Mouse (Mus musculus) urinary bladder, postnatal 36 days (tissue): ENCODE results near the gene Krt18.

Experiments used
- DNase-seq, 2 experiments: peaks; one replicate each; pipeline ENCODE4 v3.0.0; 2022; ENCODE audit warnings: low spot score in 2 of 2, mixed read lengths in 1 of 2

The Krt18 gene

DNA sequence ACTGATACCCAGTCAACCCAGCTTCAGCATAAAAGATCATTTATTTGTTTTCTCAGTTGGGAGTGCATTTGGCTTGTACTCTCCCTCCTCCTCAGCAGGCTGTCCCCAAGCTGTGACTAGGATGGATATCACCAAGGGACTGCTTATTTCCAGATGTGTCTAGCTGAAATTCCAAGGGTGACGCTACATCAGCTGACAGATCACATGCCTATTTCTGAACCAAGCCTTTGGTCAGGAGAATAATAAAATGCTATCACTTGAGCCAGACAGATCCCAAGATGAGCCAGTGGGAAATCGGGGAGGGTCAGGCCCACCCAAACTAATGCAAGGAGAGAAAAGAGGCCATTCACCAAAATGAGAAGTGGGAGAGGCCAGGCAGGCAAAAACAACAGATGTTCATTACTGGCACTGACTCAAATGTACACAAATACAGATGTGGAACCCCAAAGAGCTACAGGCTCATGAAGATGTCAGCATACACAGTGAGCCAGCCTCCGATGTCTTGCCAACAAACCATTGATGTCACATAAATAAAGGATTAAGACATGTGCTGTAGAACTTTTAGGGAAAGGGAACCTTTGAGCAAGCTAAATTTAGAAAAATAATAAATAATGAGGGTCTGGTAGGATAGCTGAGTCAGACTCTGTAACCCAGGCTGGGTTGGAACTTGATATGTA is 17.3 kb upstream of the Krt18 start:
- no peak for DNase-seq

DNA sequence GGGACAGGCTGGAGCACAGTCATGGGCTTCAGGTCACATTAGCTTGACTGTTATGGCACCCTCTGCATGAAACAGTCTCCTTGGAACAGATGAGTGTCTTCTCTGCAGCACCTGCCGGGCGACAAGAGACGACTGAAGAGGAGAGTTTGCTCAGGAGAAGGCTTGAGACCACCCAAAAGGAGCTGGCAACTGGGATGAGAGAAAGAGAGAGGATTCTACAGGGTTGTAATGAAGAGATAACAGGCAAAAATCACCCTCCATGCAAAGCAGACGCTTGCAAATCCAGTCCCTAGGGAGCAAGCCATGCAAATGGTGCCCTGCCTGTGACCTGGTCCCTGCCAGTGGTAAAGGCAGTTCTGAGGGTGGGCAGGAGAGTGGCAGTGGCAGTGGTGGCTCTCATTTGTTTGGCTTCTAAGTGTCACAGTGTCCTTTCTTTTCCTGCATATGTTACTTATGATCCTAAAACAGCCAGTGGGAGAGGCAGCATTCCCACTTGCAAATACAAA is 15.7 kb upstream of the Krt18 start:
- no peak for DNase-seq

DNA sequence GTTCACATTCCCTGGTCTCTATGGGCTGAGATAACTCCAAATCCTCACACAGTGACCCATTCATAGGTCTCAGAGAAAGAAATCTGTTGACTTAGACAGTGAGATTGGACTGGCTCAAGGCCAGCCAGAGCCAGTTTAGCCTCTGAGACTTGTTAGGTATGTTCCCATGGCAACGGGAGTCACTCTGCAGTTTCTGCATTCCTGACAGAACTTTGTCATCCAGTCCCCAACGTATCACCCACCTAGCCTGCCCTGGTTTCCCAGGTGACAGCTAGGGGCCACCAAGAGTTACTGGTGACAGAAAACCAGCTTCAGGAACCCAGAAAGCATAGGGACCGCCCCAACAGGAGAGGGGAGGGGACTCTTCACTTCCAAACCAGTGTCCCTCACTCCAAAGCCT is 14.3 kb upstream of the Krt18 start:
- DNase-seq: no peak

DNA sequence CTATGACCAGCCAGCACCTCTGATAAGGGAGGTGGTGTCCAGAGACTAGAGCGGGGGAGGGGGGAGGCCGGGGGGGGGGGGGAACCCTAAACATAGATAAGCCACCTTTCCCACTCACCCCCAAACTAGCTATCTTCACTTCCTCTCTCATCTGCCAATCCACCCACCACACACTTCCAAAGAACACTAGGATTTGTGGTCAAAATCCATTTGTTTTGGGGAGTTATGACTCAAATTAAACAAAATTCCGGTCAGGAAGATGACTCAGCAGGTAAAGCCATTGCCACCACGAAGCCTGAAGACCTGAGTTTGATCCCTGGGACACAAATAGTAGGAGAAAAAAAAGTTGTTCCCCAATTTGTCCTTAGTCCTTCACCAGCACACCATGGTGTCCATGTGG is 13.1 kb upstream of the Krt18 start:
- DNase-seq: no peak

DNA sequence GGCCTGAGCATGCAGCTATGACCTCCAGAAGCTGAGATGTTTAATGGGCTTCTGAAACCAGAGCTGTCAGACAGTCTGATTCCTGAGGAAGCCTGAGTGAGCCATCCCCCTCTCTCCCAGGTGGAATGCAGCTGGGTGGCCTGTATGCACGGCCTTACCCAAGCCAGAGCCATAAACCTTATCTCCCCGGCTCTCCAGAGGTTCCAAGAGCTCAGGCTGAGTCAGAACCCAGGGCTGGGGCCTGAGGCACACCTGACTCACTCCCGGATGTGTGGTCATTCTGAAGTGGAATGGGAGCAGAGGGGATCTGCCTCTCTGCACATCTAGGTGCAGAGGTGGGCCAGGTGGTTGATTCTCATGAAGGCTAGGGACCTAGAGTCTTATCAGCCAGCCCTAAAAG is 11.9 kb upstream of the Krt18 start:
- DNase-seq: peak; percentile 56 to 68

DNA sequence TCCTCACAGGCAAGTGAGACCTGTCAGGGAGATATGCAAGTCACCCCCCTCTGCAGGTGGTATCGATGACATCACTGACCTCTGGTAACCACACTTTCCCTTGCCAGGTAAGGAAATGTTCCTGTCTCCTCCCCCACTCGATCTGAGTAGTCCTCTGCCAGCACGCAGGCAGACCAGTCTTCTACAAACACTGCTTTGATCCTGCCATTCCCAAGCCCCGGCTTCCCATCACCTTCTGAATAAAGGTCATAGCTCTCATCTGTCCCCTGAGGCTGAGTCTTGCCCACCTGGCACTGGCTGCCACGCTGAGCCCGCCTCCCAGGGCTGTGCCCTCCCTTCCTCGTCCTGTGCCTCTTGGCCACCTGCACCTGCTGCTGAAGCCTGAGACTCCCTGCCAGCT is 11.2 kb upstream of the Krt18 start:
- DNase-seq: peak in 1 of 2 experiments; percentile 36

DNA sequence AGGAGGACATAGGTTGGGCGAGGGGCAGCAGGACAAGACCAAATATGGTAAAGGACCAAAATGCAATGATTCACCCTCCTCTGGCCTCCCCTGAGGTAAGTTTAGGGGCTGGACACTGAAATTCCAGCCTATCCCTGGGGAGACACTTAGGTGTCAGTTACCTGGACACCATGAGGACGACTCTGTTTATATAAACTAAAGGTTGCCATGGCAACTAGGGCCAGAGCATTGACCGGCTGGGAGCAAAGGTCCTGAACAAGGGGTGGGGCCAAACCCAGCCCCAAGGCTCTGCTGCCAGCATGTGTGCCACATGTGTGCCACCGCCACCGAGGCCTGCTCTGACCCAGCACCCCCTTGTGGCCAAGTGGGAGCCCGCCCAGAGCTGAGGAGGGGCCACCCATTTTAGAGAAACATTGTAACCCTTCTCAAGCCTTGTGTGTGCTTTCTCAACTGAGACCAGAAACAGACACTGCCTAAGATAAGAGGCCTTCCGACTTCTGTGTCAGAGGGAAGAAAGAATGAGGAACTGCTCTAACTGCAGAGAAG is 10.0 kb upstream of the Krt18 start:
- peak in 1 of 2 experiments; percentile 48 for DNase-seq

DNA sequence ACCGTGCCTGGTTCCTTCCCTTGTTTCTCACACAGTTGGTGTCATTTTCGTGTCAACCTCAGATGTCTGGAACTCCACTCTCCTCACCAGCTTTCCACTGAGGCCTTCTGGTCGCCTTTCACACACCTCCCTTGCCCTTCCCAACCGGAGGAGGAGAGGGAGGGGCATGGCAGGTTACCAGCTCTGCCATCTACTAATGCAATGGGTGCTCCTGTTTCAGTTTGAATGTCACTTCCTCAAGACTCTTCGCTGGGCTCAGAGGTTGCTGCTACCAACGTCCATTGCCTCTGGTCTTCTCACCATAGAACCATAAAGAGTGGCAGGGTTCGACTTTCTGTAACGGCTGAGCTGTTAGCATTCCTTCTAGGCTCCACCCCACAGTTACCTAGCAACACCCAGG is 5.5 kb upstream of the Krt18 start:
- DNase-seq: no peak

DNA sequence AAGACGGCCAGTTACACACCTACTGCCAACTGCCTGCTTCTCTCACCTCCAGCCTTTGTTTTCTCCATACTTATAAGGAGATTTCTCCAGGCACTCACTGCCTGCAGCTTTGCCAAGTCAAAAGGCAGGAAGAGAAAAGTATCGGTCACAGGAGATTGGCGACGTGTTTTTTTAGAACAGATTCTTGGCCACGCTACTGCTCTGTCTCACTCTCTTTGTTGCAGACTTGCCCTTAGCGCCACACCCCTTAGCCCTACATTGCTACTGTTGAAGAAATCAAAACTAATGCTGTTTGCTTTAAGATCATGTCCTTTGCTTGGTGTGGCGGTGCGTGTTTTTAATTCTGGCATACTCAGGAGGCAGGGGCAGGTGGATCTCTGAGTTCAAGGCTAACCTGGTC is 4.1 kb upstream of the Krt18 start:
- DNase-seq: no peak

DNA sequence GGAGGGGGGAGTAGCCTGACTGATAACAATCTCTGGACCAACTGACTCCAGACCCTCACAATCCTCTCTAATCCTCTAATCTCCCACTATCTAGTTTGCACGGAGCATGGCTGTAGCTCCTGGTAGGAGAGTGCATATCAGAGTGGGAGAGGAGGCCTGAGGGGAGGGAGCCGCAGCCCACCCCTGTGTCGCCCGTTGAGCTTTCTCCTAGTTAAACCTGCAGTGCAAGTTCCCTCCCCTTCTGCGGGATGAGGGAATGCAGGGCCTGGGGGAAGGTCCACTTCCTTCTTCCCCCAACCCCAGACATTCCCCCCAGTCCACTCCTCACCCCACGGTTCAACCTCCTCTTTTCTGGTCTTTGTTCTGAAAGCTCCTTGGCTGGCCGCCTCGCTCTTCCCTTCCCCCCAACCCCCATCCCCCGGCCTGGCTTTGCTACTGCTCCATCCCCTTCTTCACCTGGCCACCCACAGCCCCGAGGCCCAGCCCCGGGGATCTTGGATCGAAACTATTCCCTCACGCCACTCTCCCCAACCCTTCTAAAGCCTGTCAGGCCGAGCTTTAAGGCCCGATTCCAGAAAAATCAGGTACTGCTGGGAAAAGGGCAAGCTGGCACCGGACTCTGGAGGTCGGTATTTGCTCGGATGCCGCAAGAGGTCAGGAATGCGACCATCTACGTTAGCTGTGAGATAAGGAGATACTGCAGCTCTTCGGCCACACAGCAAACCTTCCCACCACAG is 2.7 kb upstream of the Krt18 start:
- DNase-seq: no peak

DNA sequence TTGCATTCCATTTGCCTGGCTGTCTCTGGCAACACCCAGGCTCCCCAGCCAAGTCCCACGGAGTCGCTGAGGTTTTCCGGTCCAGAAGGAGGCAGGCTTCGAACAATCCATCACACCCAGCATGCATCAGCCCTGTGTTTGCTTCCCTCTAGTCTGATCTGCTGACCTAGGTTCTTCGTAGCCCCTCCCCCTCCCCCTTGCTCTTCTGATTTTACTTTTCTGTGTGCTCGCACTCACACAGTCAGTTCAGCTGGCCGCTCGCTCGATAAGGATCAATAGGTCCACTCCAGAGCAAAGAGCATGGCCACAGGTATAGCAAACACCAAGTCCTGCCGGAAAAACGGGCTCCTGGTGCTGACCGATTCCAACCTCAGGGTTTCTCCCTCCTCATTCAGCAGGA is 1.6 kb upstream of the Krt18 start:
- DNase-seq: peak in 1 of 2 experiments; percentile 58

DNA sequence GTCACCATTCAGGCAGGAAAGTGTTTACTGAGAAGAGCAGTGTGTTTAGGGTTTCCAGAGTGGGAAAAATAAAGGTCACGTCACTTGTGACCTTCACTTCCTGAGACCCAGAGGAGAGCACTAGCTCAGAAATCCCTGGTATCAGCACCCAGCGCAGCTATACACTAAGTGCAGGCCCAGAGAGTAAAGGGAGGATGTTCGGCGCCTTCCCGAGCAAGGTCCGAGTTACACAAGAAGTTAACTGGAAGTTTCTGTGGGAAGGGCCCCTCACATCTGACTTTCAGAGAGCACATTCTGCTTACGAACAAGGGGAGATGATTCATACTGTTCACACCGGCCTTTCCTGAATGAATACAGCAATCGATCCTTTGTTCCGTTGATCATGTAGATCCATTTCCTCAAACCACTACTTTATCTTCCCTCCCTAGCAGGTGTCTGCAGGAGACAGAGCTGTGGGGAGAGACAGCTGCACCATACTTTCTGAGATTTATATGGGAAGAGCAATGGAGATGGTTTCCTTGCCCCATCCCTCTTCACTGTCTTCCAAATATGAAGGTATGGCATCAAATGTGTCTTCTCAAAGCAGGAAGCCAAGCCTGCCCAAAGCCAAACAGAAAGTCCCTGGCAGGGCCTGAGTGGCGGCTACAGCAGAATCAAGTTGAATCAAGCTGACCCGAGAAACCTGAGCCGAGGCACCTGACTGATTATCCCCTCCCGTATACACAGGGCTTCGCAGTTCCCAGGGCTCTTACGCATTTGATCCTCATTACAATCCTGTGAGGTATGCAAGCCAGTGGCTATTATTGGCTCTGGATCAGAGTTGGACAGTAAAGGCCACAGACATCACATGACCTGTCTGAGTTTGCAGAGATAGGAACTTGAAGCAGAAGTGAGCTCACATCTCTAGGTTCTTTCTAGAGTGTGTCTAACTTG is 6.4 kb downstream of the Krt18 start:
- no peak for DNase-seq

DNA sequence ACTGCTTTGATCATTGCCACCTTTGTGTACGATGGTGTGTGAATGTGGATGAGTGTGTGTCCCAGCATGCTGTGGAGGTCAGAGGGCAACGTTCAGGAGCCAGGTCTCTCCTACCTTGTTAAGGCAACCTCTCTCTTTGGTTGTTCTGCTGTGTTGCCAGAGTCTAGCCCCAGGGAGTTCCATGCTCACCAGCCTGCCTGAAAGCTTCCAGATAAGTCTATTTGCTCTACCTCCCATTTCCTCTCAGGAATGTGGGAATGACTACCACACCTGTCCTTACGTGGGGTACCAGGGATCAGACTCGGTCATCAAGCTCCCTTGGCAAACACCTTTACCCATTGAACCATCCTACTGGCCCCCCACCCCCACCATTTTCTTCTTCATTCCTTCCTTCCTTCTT is 12.3 kb downstream of the Krt18 start:
- DNase-seq: no peak

DNA sequence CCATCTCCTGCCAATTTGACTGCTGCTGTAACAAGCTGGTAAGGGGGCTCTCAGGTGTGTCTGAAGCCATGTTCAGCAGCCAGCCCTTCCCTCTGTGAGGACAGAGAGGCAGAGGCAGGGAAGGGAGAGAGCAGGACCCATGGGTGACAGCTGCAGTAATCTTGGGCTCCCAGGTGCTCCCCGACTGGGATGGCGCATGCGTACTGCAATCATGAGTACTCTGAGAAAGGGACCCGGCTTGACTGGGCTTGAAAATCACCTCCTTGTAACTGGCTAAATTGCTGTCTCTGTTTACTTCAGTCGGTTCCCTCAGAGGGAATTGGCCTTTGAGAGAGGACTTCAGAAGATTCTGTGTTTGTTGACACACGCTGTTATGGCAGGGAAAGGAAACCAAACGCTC is 14.0 kb downstream of the Krt18 start:
- no peak for DNase-seq

DNA sequence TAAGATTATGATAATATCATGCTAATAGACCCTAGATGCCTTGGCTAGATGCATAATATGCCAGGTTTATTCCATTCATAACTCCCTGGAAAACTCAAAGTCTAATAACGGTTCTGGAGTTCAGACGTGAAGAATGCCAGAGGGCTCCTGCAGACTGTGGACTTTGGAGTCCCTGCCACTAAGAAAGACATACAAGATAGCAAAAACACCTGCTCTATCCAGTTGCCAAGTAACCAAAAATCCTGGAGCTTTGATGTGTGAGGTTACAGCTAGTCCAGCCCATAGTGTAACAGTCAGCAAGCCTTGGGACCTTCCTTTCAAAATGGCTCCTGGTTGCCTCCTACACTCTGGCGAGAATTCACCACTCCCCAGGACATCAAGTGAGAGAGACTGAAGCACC is 16.8 kb downstream of the Krt18 start:
- DNase-seq: no peak

DNA sequence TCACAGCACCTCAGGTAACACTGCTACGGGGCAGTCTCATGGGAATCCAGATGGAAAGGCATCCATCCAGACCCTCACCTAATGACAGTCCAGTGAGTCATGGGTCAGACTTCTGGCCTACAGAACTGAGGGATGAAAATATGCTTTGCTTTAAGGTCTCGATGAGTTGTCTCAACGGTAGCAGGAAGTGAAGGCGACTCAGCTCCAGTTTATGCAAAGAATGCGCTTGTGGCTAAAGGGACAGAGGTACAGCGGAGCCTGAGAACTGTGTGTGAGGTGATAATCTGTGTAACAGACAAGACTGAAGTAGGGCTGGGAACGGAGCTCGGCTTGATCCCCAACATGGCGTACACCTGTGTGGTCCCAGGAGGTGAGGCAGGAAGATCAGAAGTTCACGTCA is 17.7 kb downstream of the Krt18 start:
- DNase-seq: no peak

DNA sequence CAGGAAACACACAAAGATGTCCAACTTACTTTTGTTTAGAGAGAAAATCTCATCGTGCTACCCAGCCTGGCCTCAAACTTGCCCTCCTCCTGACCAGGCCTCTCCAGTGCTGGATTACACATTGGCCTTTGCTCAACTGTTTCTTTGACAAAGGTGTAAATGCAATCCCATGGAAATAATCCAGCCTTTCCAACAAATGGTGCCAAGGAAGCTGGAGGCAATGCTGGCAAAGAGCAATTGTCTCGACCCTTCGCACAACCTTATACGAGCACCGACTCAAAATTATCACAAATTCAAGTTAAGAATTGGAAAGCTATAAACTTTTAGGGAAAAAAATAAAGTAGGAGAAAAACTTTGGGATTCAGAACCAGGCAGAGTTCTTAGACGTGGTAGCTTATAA is 20.0 kb downstream of the Krt18 start:
- DNase-seq: no peak

DNA sequence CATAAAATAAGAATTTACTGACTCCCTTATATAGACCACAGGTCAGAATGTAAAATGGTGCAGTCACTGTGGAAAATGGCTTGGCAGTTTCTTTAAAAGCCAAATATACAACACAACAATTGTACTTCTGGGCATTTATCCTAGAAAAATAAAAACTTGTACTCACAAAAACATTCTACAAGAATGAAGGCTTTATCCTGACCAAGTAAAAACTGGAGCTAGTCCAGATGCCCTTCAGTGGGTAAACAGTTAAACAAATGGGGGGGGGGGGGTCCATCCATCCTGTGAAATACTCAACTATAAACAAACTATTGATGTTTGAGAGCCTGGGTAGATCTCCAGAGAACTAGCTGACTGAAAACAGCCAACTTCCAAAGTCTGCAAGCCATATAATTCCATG is 21.9 kb downstream of the Krt18 start:
- no peak for DNase-seq

DNA sequence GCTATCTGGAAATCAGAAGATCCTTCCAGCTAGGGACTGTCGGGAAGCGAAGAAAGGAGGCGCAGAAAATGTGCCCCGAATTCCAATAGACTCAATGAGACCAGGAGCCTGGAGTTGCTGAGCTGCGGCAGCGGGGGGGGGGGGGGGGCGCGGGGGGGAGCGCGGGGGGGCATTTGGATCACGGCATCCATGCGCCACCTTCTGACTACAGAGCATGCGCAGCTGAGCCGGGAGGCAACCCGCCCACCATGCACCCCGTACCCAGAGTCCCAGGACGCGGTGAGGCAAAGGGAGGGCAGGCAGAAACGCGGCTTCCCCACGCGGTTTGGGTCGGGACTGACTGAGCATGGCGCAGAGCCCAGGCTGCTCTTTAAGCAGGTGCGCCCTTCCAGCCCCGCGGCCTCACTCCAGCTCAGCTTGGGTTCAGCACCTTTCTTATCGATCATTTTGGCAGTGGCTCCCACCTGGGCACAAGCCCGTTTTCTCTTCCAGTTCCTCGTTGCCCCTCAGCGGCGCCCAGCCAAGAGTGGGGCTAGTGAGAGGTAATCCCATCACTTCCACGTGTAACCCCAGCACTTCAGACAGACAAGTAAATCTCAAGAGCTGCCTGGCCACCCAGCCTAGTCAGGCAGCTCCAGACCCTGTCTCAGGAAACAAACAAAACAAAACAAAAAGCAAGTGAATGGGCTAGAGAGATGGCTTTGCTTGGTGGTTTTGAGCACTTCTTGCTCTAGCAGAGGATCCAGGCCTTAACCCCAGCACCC is 24.1 kb downstream of the Krt18 start:
- peak in 1 of 2 experiments; percentile 33 for DNase-seq

DNA sequence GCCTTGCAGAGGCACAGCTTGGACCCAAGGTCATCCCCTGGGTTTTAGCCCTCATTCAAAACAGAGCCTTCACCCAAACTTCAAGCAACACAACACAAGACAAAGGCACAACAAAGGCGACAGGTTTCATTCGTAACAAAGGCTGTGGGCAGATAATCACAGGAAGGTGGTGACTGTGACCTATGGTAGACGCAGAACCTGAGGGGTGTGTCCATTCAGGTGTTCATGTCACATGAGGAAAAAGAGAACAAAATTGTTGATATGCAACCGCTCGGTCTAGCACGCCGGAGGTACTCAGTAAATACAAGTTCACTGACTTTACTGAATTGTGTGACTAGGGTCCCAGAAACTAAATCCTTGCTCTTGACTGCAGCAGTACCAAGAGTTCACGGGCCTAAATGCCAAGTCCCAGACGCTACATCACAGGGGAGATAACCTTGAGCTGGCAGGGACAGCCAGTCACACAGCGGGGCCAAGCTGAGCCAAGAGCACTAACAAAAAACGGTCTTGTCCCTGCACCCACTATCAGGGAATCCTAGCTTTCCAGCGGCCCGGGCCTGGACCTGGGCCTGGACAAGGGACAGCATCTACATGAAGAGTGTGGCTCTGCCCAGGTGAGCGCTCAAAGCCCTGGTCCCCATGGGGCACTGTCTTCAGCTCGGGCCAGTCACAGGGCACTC is 28.7 kb downstream of the Krt18 start:
- DNase-seq: no peak
